Mouse (Mus musculus): ENCODE measurements at regions not wholly inside any gene's neighbourhood (a gene's known extent, or its start where the extent isn't known, plus 50 kb on each side); places are given as distances from the start of the nearest gene placed in this dataset.
A peak's percentile ranks its signal among the peaks of the same experiment; 100 is the strongest.

DNA sequence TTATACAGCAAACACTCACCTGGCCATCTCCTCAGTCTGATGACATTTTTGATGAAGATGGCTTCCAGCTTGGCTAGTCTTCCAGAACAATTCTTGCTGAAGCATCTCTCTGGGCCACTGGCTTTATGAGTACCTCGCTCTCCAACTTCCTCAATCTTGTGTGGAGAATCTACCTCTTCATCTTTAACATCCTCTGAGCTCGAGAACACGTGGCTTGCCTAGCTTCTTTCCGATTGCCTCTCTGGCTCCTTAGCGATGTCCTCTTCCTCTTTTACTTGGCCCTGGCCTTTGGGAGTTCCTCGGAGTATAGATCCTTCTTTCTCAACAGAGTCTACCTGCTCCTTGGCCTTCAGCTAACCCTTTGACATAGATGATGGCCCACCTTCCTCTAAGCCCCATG, 231.0 kb downstream of the Uaca start:
- Histone ChIP-seq H3K4me2 (no peak overlapping the region), H3K9ac (no peak overlapping the region), H3K4me3 (no peak overlapping the region), H3K27ac (no peak overlapping the region), H3K27me3 (peaks cover 45% of the 10 kb centered on the region), H3K36me3 (no peaks in the 10 kb centered on the region), H3K4me1 (no peaks in the 10 kb centered on the region), H3K9me3 (no peaks in the 10 kb centered on the region)
- WGBS, result 88% methylated on average over 6 of the region's 6 CpGs
- no peak for ATAC-seq (ENCODE audit: insufficient number of reproducible peaks, low FRiP score, low TSS enrichment, low read depth)

DNA sequence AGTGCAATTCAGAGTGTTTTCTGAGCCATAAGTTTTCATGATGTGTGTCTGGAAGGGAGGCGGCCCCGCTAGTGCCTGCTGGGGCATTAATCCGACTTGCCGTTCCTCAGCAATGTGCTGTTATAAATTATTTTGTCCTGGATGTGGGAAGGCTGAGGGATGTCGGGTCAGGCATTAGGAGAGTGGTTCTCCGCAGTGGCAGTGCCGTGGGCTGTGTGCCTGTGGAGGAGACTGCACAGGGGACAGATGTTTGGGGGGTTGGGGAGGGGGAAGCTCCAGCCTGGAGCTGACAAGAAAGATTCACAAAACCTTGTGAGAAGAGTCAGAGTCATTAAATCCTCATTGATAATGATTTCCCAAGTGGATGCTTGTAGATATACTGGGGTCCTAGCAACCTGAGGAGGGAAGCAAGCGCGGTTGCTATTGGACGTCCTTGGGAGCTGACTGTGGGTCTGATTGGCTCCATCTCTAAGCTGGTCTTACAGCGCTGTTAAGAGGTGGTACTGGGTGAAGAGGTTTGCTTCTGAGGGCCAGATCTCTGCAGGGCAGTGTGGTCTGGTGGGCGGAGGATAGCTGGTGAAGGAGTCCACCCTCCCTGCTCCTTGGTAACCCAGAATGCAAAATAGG, 234.5 kb downstream of the Uaca start:
- peaks cover 18% of the 10 kb centered on the region for H3K4me1 ChIP-seq
- no peaks in the 10 kb centered on the region for H3K36me3 ChIP-seq
- H3K4me2 ChIP-seq, result no peak overlapping the region
- H3K9me3 ChIP-seq, result no peaks in the 10 kb centered on the region
- no peak overlapping the region for H3K4me3 ChIP-seq
- WGBS, result 46% methylated on average over 12 of the region's 12 CpGs
- no peak overlapping the region for H3K27ac ChIP-seq
- no peak for ATAC-seq (ENCODE audit: insufficient number of reproducible peaks, low FRiP score, low TSS enrichment, low read depth)
- H3K9ac ChIP-seq, result no peak overlapping the region
- H3K27me3 ChIP-seq, result peaks cover 47% of the 10 kb centered on the region

- ATAC-seq (ENCODE audit: insufficient number of reproducible peaks, low FRiP score, low TSS enrichment, low read depth), result no peak
- H3K9ac ChIP-seq, result no peak overlapping the region
- peaks cover 18% of the 10 kb centered on the region for H3K4me1 ChIP-seq
- 62% methylated on average over 26 of the region's 26 CpGs for WGBS
- H3K9me3 ChIP-seq, result no peaks in the 10 kb centered on the region
- no peak overlapping the region for H3K27ac ChIP-seq
- no peak overlapping the region for H3K4me3 ChIP-seq
- peaks cover 28% of the 10 kb centered on the region for H3K27me3 ChIP-seq
- no peak overlapping the region for H3K4me2 ChIP-seq
- no peaks in the 10 kb centered on the region for H3K36me3 ChIP-seq
These were observed 237.5 kb downstream of the Uaca start for GRCm38 (mm10) chr9:61031699-61032447.

DNA sequence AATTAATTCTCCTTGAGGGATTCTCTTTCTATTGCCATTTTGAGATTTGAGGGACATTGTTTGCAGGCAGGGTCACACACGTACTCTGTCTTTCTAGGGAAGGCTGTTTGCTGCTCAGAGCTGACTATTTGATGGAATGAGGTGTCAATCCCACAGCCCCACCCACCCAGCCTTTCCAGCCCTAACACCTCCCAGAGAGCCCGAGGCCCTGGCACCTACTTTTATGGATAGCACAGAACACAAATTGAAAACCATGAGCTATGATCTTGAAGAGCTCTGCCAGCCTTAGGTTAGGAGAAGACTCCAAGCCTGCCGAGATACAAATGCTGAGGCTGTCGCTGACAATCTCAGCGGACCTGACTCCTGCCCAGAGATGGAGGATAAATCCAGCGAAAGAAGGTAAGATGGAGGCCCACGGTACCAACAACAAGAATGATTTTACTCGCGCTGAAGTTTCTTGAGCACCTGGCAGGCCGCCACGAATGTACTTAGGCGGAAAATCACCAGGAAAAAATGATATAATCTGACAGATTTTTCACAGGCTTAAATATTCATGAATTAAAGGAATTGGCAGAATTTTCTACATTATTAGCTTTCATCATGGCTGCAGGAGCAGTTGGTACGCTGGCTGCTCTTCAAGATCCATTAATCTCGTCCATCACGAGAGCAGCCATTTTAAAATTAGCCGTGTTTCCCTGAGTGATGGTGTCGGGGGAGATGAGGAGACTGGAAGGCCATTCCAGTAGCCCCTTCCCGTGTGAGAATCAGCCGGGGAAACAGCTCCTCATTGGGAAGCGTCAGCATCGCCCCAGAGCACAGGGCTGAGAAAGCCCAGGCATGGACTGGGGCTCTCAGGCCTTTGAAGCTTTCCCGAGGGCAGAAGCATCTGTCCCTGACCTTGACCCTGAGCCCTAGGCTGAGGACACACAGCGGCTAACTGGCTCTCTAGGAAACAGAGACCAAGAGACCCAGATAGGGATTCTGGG, 238.4 kb downstream of the Uaca start:
- ATAC-seq (ENCODE audit: insufficient number of reproducible peaks, low FRiP score, low TSS enrichment, low read depth), result no peak
- H3K4me3 ChIP-seq, result no peak overlapping the region
- peak overlapping the region; percentile 6; the same call in 1 of the 2 replicates for H3K27ac ChIP-seq
- no peak overlapping the region for H3K4me2 ChIP-seq
- H3K9ac ChIP-seq, result no peak overlapping the region
- WGBS, result 53% methylated on average over 23 of the region's 23 CpGs
- no peaks in the 10 kb centered on the region for H3K36me3 ChIP-seq
- H3K4me1 ChIP-seq, result peaks cover 18% of the 10 kb centered on the region
- peaks cover 26% of the 10 kb centered on the region for H3K27me3 ChIP-seq
- H3K9me3 ChIP-seq, result no peaks in the 10 kb centered on the region

DNA sequence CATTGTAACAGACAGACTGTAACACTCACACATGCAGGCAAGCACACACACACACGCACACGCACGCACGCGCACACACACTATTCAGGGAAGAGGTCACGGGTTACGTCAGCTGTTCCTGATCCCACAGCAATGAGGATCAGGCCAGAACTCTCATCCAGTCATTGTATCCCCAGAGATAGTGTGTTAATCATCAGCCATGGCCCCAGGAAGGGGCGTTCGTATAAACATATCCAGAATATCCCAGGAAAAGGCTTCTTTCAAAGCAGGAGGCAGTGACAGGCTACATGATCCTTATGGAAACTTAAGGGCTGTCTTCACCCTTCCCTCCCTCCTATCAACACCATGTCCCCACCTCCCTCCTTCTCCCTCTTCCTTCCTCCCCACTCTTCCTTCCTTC, 239.3 kb downstream of the Uaca start:
- H3K4me2 ChIP-seq, result no peak overlapping the region
- ATAC-seq (ENCODE audit: insufficient number of reproducible peaks, low FRiP score, low TSS enrichment, low read depth), result no peak
- 75% methylated on average over 9 of the region's 9 CpGs for WGBS
- H3K9me3 ChIP-seq, result no peaks in the 10 kb centered on the region
- H3K27me3 ChIP-seq, result peaks cover 27% of the 10 kb centered on the region
- no peaks in the 10 kb centered on the region for H3K36me3 ChIP-seq
- H3K4me3 ChIP-seq, result no peak overlapping the region
- H3K27ac ChIP-seq, result no peak overlapping the region
- no peak overlapping the region for H3K9ac ChIP-seq
- H3K4me1 ChIP-seq, result peaks cover 18% of the 10 kb centered on the region

DNA sequence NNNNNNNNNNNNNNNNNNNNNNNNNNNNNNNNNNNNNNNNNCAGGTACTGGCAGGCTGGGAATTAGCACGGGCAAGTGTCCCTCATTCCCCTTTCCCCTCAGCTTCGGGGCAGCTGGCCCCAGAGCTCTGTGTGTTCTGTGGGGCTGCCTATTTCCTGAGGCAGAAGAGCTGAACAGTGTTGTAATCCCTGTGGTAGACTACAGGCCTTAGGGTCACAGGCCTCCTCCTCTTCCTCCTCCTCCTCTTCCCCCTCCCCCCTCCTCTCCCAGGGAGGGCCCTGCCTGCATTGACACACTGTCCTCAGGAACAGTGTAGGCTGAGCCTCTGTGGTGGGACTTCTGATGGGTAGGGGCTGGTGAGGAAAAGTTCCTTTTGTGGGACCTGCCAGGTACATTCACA, 247.7 kb downstream of the Uaca start:
- no peak overlapping the region for H3K4me2 ChIP-seq
- WGBS, result 46% methylated on average over 2 of the region's 2 CpGs
- no peak overlapping the region for H3K27ac ChIP-seq
- peaks cover 12% of the 10 kb centered on the region; the same call in 1 of the 2 replicates for H3K27me3 ChIP-seq
- no peaks in the 10 kb centered on the region for H3K9me3 ChIP-seq
- H3K4me3 ChIP-seq, result no peak overlapping the region
- no peaks in the 10 kb centered on the region for H3K4me1 ChIP-seq
- no peaks in the 10 kb centered on the region for H3K36me3 ChIP-seq
- no peak for ATAC-seq (ENCODE audit: insufficient number of reproducible peaks, low FRiP score, low TSS enrichment, low read depth)
- H3K9ac ChIP-seq, result no peak overlapping the region

- Histone ChIP-seq H3K4me3 (no peak overlapping the region), H3K36me3 (no peaks in the 10 kb centered on the region), H3K27ac (no peak overlapping the region), H3K27me3 (peaks cover 14% of the 10 kb centered on the region; the same call in 1 of the 2 replicates), H3K9me3 (no peaks in the 10 kb centered on the region), H3K4me1 (no peaks in the 10 kb centered on the region), H3K9ac (no peak overlapping the region), H3K4me2 (no peak overlapping the region)
- ATAC-seq (ENCODE audit: insufficient number of reproducible peaks, low FRiP score, low TSS enrichment, low read depth), result no peak
- WGBS, result 82% methylated on average over 14 of the region's 14 CpGs
These were observed 250.6 kb downstream of the Uaca start for GRCm38 (mm10) chr9:61044983-61045382.

GRCm38 (mm10) chr9:61046517-61046916, 252.2 kb downstream of the Uaca start:
- 26% methylated on average over 7 of the region's 7 CpGs for WGBS
- Histone ChIP-seq H3K27me3 (peaks cover 14% of the 10 kb centered on the region; the same call in 1 of the 2 replicates), H3K4me3 (no peak overlapping the region), H3K9me3 (no peaks in the 10 kb centered on the region), H3K27ac (no peak overlapping the region), H3K9ac (no peak overlapping the region), H3K4me1 (no peaks in the 10 kb centered on the region), H3K4me2 (no peak overlapping the region), H3K36me3 (no peaks in the 10 kb centered on the region)
- ATAC-seq (ENCODE audit: insufficient number of reproducible peaks, low FRiP score, low TSS enrichment, low read depth), result no peak

- H3K4me1 ChIP-seq, result no peaks in the 10 kb centered on the region
- H3K27me3 ChIP-seq, result peaks cover 14% of the 10 kb centered on the region; the same call in 1 of the 2 replicates
- H3K4me3 ChIP-seq, result no peak overlapping the region
- H3K36me3 ChIP-seq, result no peaks in the 10 kb centered on the region
- 82% methylated on average over 11 of the region's 11 CpGs for WGBS
- H3K4me2 ChIP-seq, result no peak overlapping the region
- H3K9me3 ChIP-seq, result no peaks in the 10 kb centered on the region
- H3K9ac ChIP-seq, result no peak overlapping the region
- no peak overlapping the region for H3K27ac ChIP-seq
- ATAC-seq (ENCODE audit: insufficient number of reproducible peaks, low FRiP score, low TSS enrichment, low read depth), result no peak
These were observed 252.9 kb downstream of the Uaca start for GRCm38 (mm10) chr9:61047289-61047688.

DNA sequence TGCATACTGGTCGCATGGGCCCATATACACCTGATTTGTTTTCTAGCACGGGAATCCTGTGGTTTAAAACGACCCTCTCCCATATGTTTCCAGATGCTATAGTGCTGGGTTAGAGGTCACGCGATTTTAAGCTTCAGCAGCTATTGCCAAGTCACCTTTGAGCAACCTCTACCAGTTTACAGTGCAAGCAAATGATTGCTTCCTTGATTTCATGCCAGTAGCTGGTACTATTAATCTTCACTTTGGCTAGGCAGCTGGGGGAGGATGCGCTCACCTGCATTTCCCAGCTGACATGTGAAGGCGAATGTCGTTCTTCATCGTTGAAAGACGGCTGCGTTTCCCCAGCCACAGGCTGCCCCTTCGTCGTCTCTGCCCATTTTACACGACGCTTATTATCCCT, 254.2 kb downstream of the Uaca start:
- Histone ChIP-seq H3K27ac (no peak overlapping the region), H3K4me2 (no peak overlapping the region), H3K4me3 (no peak overlapping the region), H3K4me1 (no peaks in the 10 kb centered on the region), H3K9me3 (no peaks in the 10 kb centered on the region), H3K36me3 (no peaks in the 10 kb centered on the region), H3K9ac (no peak overlapping the region), H3K27me3 (peaks cover 14% of the 10 kb centered on the region; the same call in 1 of the 2 replicates)
- no peak for ATAC-seq (ENCODE audit: insufficient number of reproducible peaks, low FRiP score, low TSS enrichment, low read depth)
- WGBS, result 72% methylated on average over 15 of the region's 15 CpGs

DNA sequence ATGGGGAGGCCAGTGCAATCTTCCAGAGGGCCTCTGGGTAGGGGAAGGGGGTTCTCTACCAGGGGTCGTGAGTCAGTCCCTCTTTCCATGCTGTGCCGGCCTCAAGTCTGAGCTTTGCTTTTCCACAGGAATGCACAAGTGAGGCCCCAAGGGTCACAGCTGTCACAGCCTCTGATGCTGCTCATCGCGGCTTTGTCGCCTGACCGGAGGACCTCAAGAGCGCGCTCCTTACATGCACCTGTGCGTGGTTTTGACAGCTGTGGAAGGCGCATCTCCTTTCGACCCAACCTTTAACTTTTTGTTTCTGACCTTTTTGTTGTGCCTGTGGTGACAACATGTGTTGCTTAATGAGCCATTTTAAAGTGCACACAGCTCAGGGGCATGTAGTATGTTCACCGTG, 258.3 kb downstream of the Uaca start:
- peaks cover 9% of the 10 kb centered on the region; the same call in 1 of the 2 replicates for H3K27me3 ChIP-seq
- H3K36me3 ChIP-seq, result no peaks in the 10 kb centered on the region
- H3K4me2 ChIP-seq, result no peak overlapping the region
- H3K4me1 ChIP-seq, result peaks cover 23% of the 10 kb centered on the region
- ATAC-seq (ENCODE audit: insufficient number of reproducible peaks, low FRiP score, low TSS enrichment, low read depth), result no peak
- WGBS, result 87% methylated on average over 12 of the region's 12 CpGs
- no peak overlapping the region for H3K9ac ChIP-seq
- no peak overlapping the region for H3K27ac ChIP-seq
- H3K4me3 ChIP-seq, result no peak overlapping the region
- H3K9me3 ChIP-seq, result no peaks in the 10 kb centered on the region
